Mouse (Mus musculus) retina, adult 2 months (tissue): ENCODE results near the gene Tspoap1.

Experiments
- DNase-seq: peaks from one replicate; pipeline ENCODE4 v3.0.0-alpha.2; 2012; ENCODE audit warnings: low read depth, low spot score

Tspoap1 gene

GRCm38 (mm10) chr11:87745632-87746555, 14.4 kb upstream of the Tspoap1 start:
- no peak for DNase-seq

GRCm38 (mm10) chr11:87747312-87747711, 13.0 kb upstream of the Tspoap1 start:
- DNase-seq, result no peak

GRCm38 (mm10) chr11:87747716-87748115, 12.6 kb upstream of the Tspoap1 start:
- no peak for DNase-seq

- DNase-seq, result no peak
These were observed 11.9 kb upstream of the Tspoap1 start for GRCm38 (mm10) chr11:87748132-87749119.

- DNase-seq, result no peak
These were observed 10.9 kb upstream of the Tspoap1 start for GRCm38 (mm10) chr11:87749192-87750042.

GRCm38 (mm10) chr11:87750043-87750421, 10.3 kb upstream of the Tspoap1 start:
- DNase-seq, result no peak

- no peak for DNase-seq
These were observed 9.8 kb upstream of the Tspoap1 start for GRCm38 (mm10) chr11:87750521-87750920.

GRCm38 (mm10) chr11:87751031-87751430, 9.3 kb upstream of the Tspoap1 start:
- no peak for DNase-seq

GRCm38 (mm10) chr11:87751491-87751966, 8.8 kb upstream of the Tspoap1 start:
- no peak for DNase-seq

GRCm38 (mm10) chr11:87752307-87752706, 8.0 kb upstream of the Tspoap1 start:
- DNase-seq, result no peak

GRCm38 (mm10) chr11:87753255-87753654, 7.1 kb upstream of the Tspoap1 start:
- DNase-seq, result no peak

GRCm38 (mm10) chr11:87753891-87754501, 6.3 kb upstream of the Tspoap1 start:
- no peak for DNase-seq

- DNase-seq, result no peak
These were observed 5.7 kb upstream of the Tspoap1 start for GRCm38 (mm10) chr11:87754603-87755002.

GRCm38 (mm10) chr11:87755360-87756017, 4.9 kb upstream of the Tspoap1 start:
- no peak for DNase-seq

GRCm38 (mm10) chr11:87756251-87756820, 4.0 kb upstream of the Tspoap1 start:
- no peak for DNase-seq

GRCm38 (mm10) chr11:87757001-87757954, 3.1 kb upstream of the Tspoap1 start:
- no peak for DNase-seq

- DNase-seq, result no peak
These were observed 2.0 kb upstream of the Tspoap1 start for GRCm38 (mm10) chr11:87758161-87758911.
